Mouse (Mus musculus) CD4-positive, CD25-positive, alpha-beta regulatory T cell, adult 4 months (primary cell): ENCODE measurements at regions not wholly inside any gene's neighbourhood (a gene's known extent, or its start where the extent isn't known, plus 50 kb on each side); places are given as distances from the start of the nearest gene placed in this dataset.
"Not testable (repeated sequence)": the region's sequence is repeated elsewhere in the genome, so short reads cannot be mapped to it uniquely, and the experiment has no call there.

Experiments used
- ATAC-seq: one replicate; pipeline ENCODE4 v1.8.0; 2017

- ATAC-seq = not testable (repeated sequence)
Observed at GRCm38 (mm10) chr12:18606126-18606525, 91.8 kb downstream of the 5730507C01Rik start.

GRCm38 (mm10) chr12:18609835-18610234, 95.5 kb downstream of the 5730507C01Rik start:
- ATAC-seq = peak; percentile 99

GRCm38 (mm10) chr12:18610581-18610980, 96.3 kb downstream of the 5730507C01Rik start:
- not testable (repeated sequence) for ATAC-seq
